12 mouse cellular contexts compared by ENCODE assay signal in genomic region chr15:99039996-99040919, GRCm38 (mm10). TPM values are rescaled to one million over a fixed set of nuclear protein-coding genes. Genes with fewer than 3 reads are reported as not detected.
A peak's percentile ranks its signal among the peaks of the same experiment; 100 is the strongest.
DNase-seq lines count a peak whose midpoint lies in the region; ATAC-seq and TF ChIP-seq lines count a peak whose summit lies in the region.
"Had no signal": no experiment of that assay in that cellular context is flagged by ENCODE, and none has a peak within 500 bp of the region (broad histone marks: within the 10 kb centered on the region; RNA-seq: fewer than 3 reads in every experiment).

No protein-coding gene starts in this region.

- H3K36me3 ChIP-seq in forebrain, postnatal 0 days (ENCODE audit: insufficient read depth), result no peaks in the 10 kb centered on the region
- peaks cover 24% of the 10 kb centered on the region for H3K36me3 ChIP-seq in forebrain, embryonic 12.5 days (replicated peaks)
- peaks cover 20% of the 10 kb centered on the region for H3K36me3 ChIP-seq in lung, embryonic 15.5 days
- H3K36me3 ChIP-seq in small intestine, adult 2 months (ENCODE audit: control insufficient read depth, insufficient read depth, low read length), result peaks cover 24% of the 10 kb centered on the region

- H3K4me3 ChIP-seq in forebrain, postnatal 0 days (ENCODE audit: low read depth, low read length), result no peak overlapping the region
- H3K4me3 ChIP-seq in forebrain, embryonic 12.5 days (replicated peaks), result no peak overlapping the region
- no peak overlapping the region for H3K4me3 ChIP-seq in lung, embryonic 15.5 days
- H3K4me3 ChIP-seq in bone marrow, adult 2 months (replicated peaks; ENCODE audit: control insufficient read depth, low read depth, low read length), result no peak overlapping the region
- no peak overlapping the region for H3K4me3 ChIP-seq in small intestine, adult 2 months (ENCODE audit: low read depth, low read length)

- no peak for TF ChIP-seq POLR2A in bone marrow, adult 2 months (IDR thresholded peaks at IDR 0.05; ENCODE audit: borderline replicate concordance, control insufficient read depth, low read depth, low read length)
- no peak for TF ChIP-seq POLR2A in small intestine, adult 2 months (IDR thresholded peaks at IDR 0.05; ENCODE audit: low read depth, low read length)

- no peak; the same call in 1 of the 2 replicates for ATAC-seq in forebrain, postnatal 0 days
- ATAC-seq in forebrain, embryonic 12.5 days (ENCODE audit: low FRiP score), result no peak
- ATAC-seq in lung, embryonic 15.5 days (ENCODE audit: borderline replicate concordance, extremely low read depth, low FRiP score, low TSS enrichment), result no peak; the same call in 1 of the 2 replicates
- ATAC-seq: CD4-positive, CD25-positive, alpha-beta regulatory T cell, adult 4 months had no signal

- H3K9ac ChIP-seq in forebrain, postnatal 0 days, result no peak overlapping the region
- no peak overlapping the region for H3K9ac ChIP-seq in forebrain, embryonic 12.5 days
- no peak overlapping the region for H3K9ac ChIP-seq in lung, embryonic 15.5 days

- H3K27ac ChIP-seq in forebrain, postnatal 0 days (ENCODE audit: low read depth, low read length), result no peak overlapping the region
- no peak overlapping the region for H3K27ac ChIP-seq in forebrain, embryonic 12.5 days
- no peak overlapping the region for H3K27ac ChIP-seq in lung, embryonic 15.5 days
- H3K27ac ChIP-seq in bone marrow, adult 2 months (ENCODE audit: control insufficient read depth, insufficient read depth, low read depth, low read length, poor library complexity), result no peak overlapping the region
- no peak overlapping the region for H3K27ac ChIP-seq in small intestine, adult 2 months (ENCODE audit: insufficient read depth, low read depth, low read length)

- WGBS in forebrain, postnatal 0 days, result 70% methylated on average over 26 of the region's 26 CpGs
- WGBS in forebrain, embryonic 12.5 days, result 69% methylated on average over 26 of the region's 26 CpGs
- WGBS in lung, embryonic 15.5 days, result 51% methylated on average over 26 of the region's 26 CpGs
- 75% methylated on average over 26 of the region's 26 CpGs for WGBS in bone marrow, adult 2 months
- 63% methylated on average over 26 of the region's 26 CpGs for WGBS in small intestine, adult 2 months

- H3K9me3 ChIP-seq in forebrain, postnatal 0 days (ENCODE audit: low read length), result no peaks in the 10 kb centered on the region
- H3K9me3 ChIP-seq in forebrain, embryonic 12.5 days, result no peaks in the 10 kb centered on the region
- H3K9me3 ChIP-seq in lung, embryonic 15.5 days, result no peaks in the 10 kb centered on the region

- no peak for DNase-seq in forebrain, postnatal 0 days
- no peak for DNase-seq in lung, postnatal 25 days (ENCODE audit: low spot score)
- DNase-seq in gastrocnemius, postnatal 14 days, result no peak
- DNase-seq in frontal cortex, postnatal 10 days (ENCODE audit: low spot score in 2 of 2), result no peak
- DNase-seq: cerebellum, adult 9-11 months; kidney, adult 18-20 months; left cerebral cortex, postnatal 4 days had no signal

- H3K4me2 ChIP-seq in forebrain, postnatal 0 days (ENCODE audit: low read depth), result no peak overlapping the region
- H3K4me2 ChIP-seq in forebrain, embryonic 12.5 days, result no peak overlapping the region
- 0 out of 2 replicates have a peak overlapping the region, but pooled peaks have one; percentile 17 for H3K4me2 ChIP-seq in lung, embryonic 15.5 days

- H3K27me3 ChIP-seq in forebrain, postnatal 0 days (ENCODE audit: insufficient read depth, low read length), result no peaks in the 10 kb centered on the region
- no peaks in the 10 kb centered on the region; the same call in 1 of the 2 replicates for H3K27me3 ChIP-seq in forebrain, embryonic 12.5 days
- no peaks in the 10 kb centered on the region for H3K27me3 ChIP-seq in lung, embryonic 15.5 days
- H3K27me3 ChIP-seq in small intestine, adult 2 months (ENCODE audit: control insufficient read depth, insufficient read depth, low read length), result no peaks in the 10 kb centered on the region

- intact Hi-C loops in gastrocnemius, postnatal 14 days (cut with DNase I; ENCODE audit: low total_unique reads), result no loop called here

- H3K4me1 ChIP-seq in forebrain, postnatal 0 days (ENCODE audit: insufficient read depth), result no peaks in the 10 kb centered on the region
- peaks cover 15% of the 10 kb centered on the region for H3K4me1 ChIP-seq in forebrain, embryonic 12.5 days
- no peaks in the 10 kb centered on the region; the same call in 1 of the 2 replicates for H3K4me1 ChIP-seq in lung, embryonic 15.5 days
- no peaks in the 10 kb centered on the region; the same call in 1 of the 2 replicates for H3K4me1 ChIP-seq in bone marrow, adult 2 months (ENCODE audit: control insufficient read depth, insufficient read depth, low read length)
- no peaks in the 10 kb centered on the region; the same call in 1 of the 2 replicates for H3K4me1 ChIP-seq in small intestine, adult 2 months (ENCODE audit: control insufficient read depth, insufficient read depth, insufficient read length, low read length)

- peak; percentile 45 for TF ChIP-seq CTCF in forebrain, postnatal 0 days (IDR thresholded peaks at IDR 0.05; ENCODE audit: low read depth)
- TF ChIP-seq CTCF in bone marrow, adult 2 months (IDR thresholded peaks at IDR 0.05; ENCODE audit: control insufficient read depth, insufficient read depth, low read length), result peak; percentile 51; the same call in 1 of the 2 replicates
- TF ChIP-seq CTCF in small intestine, adult 2 months (IDR thresholded peaks at IDR 0.05; ENCODE audit: extremely low read depth, insufficient read length, insufficient replicate concordance, low read depth, low read length), result peak; percentile 31; the same call in 1 of the 2 replicates

RNA-seq across cellular contexts. Expression of gene Tuba1c, which starts 10.6 kb away (rescaled TPM):
- 22.1 and 24.9 TPM in 2 replicates for total RNA-seq in forebrain, postnatal 0 days (2014; rRNA removed)
- 16.4 and 18.8 TPM in 2 replicates for polyA plus RNA-seq in forebrain, postnatal 0 days (2015; fragmentation: Nextera tagmentation; extraction: Ambion mirVana)
- 107 and 111 TPM in 2 replicates for polyA plus RNA-seq in forebrain, embryonic 12.5 days (2016; fragmentation: Nextera tagmentation; extraction: Ambion mirVana)
- 211 and 224 TPM in 2 replicates for polyA plus RNA-seq in lung, embryonic 15.5 days (2015; fragmentation: Nextera tagmentation; extraction: Ambion mirVana)
- polyA plus RNA-seq in bone marrow, adult 2 months (2011; ENCODE audit: insufficient read depth, insufficient read length, low replicate concordance, missing spikeins), result 168 and 176 TPM in 2 replicates
- polyA plus RNA-seq in small intestine, adult 2 months (2012; rRNA removed), result 252 and 382 TPM in 2 replicates
- total RNA-seq in gastrocnemius, postnatal 14 days (2021), result 10 to 100 TPM; 14.3 to 21.0 TPM

RNA-seq across cellular contexts. Expression of gene Prph, which starts 14.7 kb away (rescaled TPM):
- 1.7 and 2.3 TPM in 2 replicates for total RNA-seq in forebrain, postnatal 0 days (2014; rRNA removed)
- polyA plus RNA-seq in forebrain, postnatal 0 days (2015; fragmentation: Nextera tagmentation; extraction: Ambion mirVana), result 2.3 and 2.4 TPM in 2 replicates
- 0.73 and 1.4 TPM in 2 replicates for polyA plus RNA-seq in forebrain, embryonic 12.5 days (2016; fragmentation: Nextera tagmentation; extraction: Ambion mirVana)
- polyA plus RNA-seq in lung, embryonic 15.5 days (2015; fragmentation: Nextera tagmentation; extraction: Ambion mirVana), result 3.1 and 6.8 TPM in 2 replicates
- polyA plus RNA-seq in bone marrow, adult 2 months (2011; ENCODE audit: insufficient read depth, insufficient read length, low replicate concordance, missing spikeins), result not detected in 2 replicates
- polyA plus RNA-seq in small intestine, adult 2 months (2012; rRNA removed), result 4.6 and 4.8 TPM in 2 replicates
- 1 to 10 TPM; 1.2 to 1.4 TPM for total RNA-seq in gastrocnemius, postnatal 14 days (2021)
- polyA plus RNA-seq: CD4-positive, CD25-positive, alpha-beta regulatory T cell, adult 4 months had no signal

RNA-seq across cellular contexts. Expression of gene Troap, which starts 34.1 kb away (rescaled TPM):
- 1.5 and 3.9 TPM in 2 replicates for total RNA-seq in forebrain, postnatal 0 days (2014; rRNA removed)
- polyA plus RNA-seq in forebrain, postnatal 0 days (2015; fragmentation: Nextera tagmentation; extraction: Ambion mirVana), result 2.7 and 3.1 TPM in 2 replicates
- 41.6 and 48.3 TPM in 2 replicates for polyA plus RNA-seq in forebrain, embryonic 12.5 days (2016; fragmentation: Nextera tagmentation; extraction: Ambion mirVana)
- polyA plus RNA-seq in lung, embryonic 15.5 days (2015; fragmentation: Nextera tagmentation; extraction: Ambion mirVana), result 35.4 and 41.9 TPM in 2 replicates
- polyA plus RNA-seq in bone marrow, adult 2 months (2011; ENCODE audit: insufficient read depth, insufficient read length, low replicate concordance, missing spikeins), result 94.5 and 103 TPM in 2 replicates
- polyA plus RNA-seq in small intestine, adult 2 months (2012; rRNA removed), result 5.3 and 9.0 TPM in 2 replicates
- total RNA-seq in gastrocnemius, postnatal 14 days (2021), result 1 to 10 TPM; 1.4 to 1.8 TPM

RNA-seq across cellular contexts. Expression of gene C1ql4, which starts 47.4 kb away (rescaled TPM):
- 0.23 and 0.48 TPM in 2 replicates for total RNA-seq in forebrain, postnatal 0 days (2014; rRNA removed)
- 0.40 TPM in 1 of 2 replicates, not detected in the other for polyA plus RNA-seq in forebrain, postnatal 0 days (2015; fragmentation: Nextera tagmentation; extraction: Ambion mirVana)
- polyA plus RNA-seq in forebrain, embryonic 12.5 days (2016; fragmentation: Nextera tagmentation; extraction: Ambion mirVana), result 0.44 and 1.3 TPM in 2 replicates
- not detected in 2 replicates for polyA plus RNA-seq in lung, embryonic 15.5 days (2015; fragmentation: Nextera tagmentation; extraction: Ambion mirVana)
- polyA plus RNA-seq in bone marrow, adult 2 months (2011; ENCODE audit: insufficient read depth, insufficient read length, low replicate concordance, missing spikeins), result 0.66 and 2.4 TPM in 2 replicates
- not detected in 2 replicates for polyA plus RNA-seq in small intestine, adult 2 months (2012; rRNA removed)
- not detected for total RNA-seq in gastrocnemius, postnatal 14 days (2021)
- total RNA-seq: left cerebral cortex, postnatal 4 days had no signal
- polyA plus RNA-seq: CD4-positive, CD25-positive, alpha-beta regulatory T cell, adult 4 months had no signal

RNA-seq across cellular contexts. Expression of gene Dnajc22, which starts 52.7 kb away (rescaled TPM):
- total RNA-seq in forebrain, postnatal 0 days (2014; rRNA removed), result 0.38 and 0.71 TPM in 2 replicates
- polyA plus RNA-seq in forebrain, postnatal 0 days (2015; fragmentation: Nextera tagmentation; extraction: Ambion mirVana), result 0.15 and 0.51 TPM in 2 replicates
- 0.76 and 1.0 TPM in 2 replicates for polyA plus RNA-seq in forebrain, embryonic 12.5 days (2016; fragmentation: Nextera tagmentation; extraction: Ambion mirVana)
- 1.7 and 1.9 TPM in 2 replicates for polyA plus RNA-seq in lung, embryonic 15.5 days (2015; fragmentation: Nextera tagmentation; extraction: Ambion mirVana)
- 1.6 TPM in 1 of 2 replicates, not detected in the other for polyA plus RNA-seq in bone marrow, adult 2 months (2011; ENCODE audit: insufficient read depth, insufficient read length, low replicate concordance, missing spikeins)
- polyA plus RNA-seq in small intestine, adult 2 months (2012; rRNA removed), result 24.6 and 43.2 TPM in 2 replicates
- total RNA-seq in gastrocnemius, postnatal 14 days (2021), result under 1 TPM in 1 of 2 experiments, not detected in 1; 0.12 TPM
- polyA plus RNA-seq: CD4-positive, CD25-positive, alpha-beta regulatory T cell, adult 4 months had no signal
